Mouse (Mus musculus) small intestine, adult 2 months (tissue): ENCODE measurements around the gene Igsf3. TPM values are rescaled to one million over a fixed set of nuclear protein-coding genes. Genes with fewer than 3 reads are reported as not detected.

Experiments used
- H3K27ac ChIP-seq: fragments of 200-500 bp; 2 replicates; pipeline ENCODE4 v1.5.1; 2012; ENCODE audit warnings: low read depth, low read length, control low read depth, inconsistent platforms; ENCODE audit not compliant: insufficient read depth
- H3K27me3 ChIP-seq: fragments of 200-500 bp; 2 replicates; pipeline ENCODE4 v1.6.1; 2012; ENCODE audit warnings: mild to moderate bottlenecking, moderate library complexity, low read length, inconsistent platforms; ENCODE audit not compliant: control insufficient read depth, insufficient read depth
- H3K36me3 ChIP-seq: fragments of 200-500 bp; 2 replicates; pipeline ENCODE4 v1.6.1; 2012; ENCODE audit warnings: mild to moderate bottlenecking, low read length, control low read depth, inconsistent platforms; ENCODE audit not compliant: control insufficient read depth, insufficient read depth
- H3K4me1 ChIP-seq: fragments of 200-500 bp; 2 replicates; pipeline ENCODE4 v1.6.1; 2012; ENCODE audit warnings: low read length, inconsistent platforms, mixed read lengths; ENCODE audit not compliant: control insufficient read depth, insufficient read depth, insufficient read length
- H3K4me3 ChIP-seq: fragments of 200-500 bp; 2 replicates; pipeline ENCODE4 v1.5.1; 2012; ENCODE audit warnings: low read depth, mild to moderate bottlenecking, control low read depth, inconsistent platforms, low read length, moderate library complexity
- CTCF ChIP-seq: fragments of 200-500 bp; IDR thresholded peaks from 2 replicates; pipeline ENCODE4 v1.5.1; 2012; ENCODE audit warnings: low read depth, mild to moderate bottlenecking, control low read depth, inconsistent platforms, low read length, moderate library complexity, mixed read lengths; ENCODE audit not compliant: insufficient replicate concordance, insufficient read length; ENCODE audit errors: extremely low read depth
- POLR2A ChIP-seq: fragments of 200-500 bp; IDR thresholded peaks from 2 replicates; pipeline ENCODE4 v1.6.1; 2012; ENCODE audit warnings: low read depth, mild to moderate bottlenecking, control low read depth, inconsistent platforms, low read length, moderate library complexity
- WGBS: fragments of 180-500 bp; shearing (Covaris S2); methylation state at CpG from one replicate; pipeline ENCODE4 v1.1.7; 2018; 5-methylcytosine and 5-hydroxymethylcytosine counted together
- polyA plus RNA-seq: library from polyadenylated mRNA; depleted of rRNA; stranded (reverse); fragments of >200 nt; gene quantifications from 2 replicates; pipeline ENCODE4 v1.2.3, GENCODE M21; 2012; rRNA removed

Gene Igsf3
- polyA plus RNA-seq, 1 experiment: 17.0 TPM

DNA sequence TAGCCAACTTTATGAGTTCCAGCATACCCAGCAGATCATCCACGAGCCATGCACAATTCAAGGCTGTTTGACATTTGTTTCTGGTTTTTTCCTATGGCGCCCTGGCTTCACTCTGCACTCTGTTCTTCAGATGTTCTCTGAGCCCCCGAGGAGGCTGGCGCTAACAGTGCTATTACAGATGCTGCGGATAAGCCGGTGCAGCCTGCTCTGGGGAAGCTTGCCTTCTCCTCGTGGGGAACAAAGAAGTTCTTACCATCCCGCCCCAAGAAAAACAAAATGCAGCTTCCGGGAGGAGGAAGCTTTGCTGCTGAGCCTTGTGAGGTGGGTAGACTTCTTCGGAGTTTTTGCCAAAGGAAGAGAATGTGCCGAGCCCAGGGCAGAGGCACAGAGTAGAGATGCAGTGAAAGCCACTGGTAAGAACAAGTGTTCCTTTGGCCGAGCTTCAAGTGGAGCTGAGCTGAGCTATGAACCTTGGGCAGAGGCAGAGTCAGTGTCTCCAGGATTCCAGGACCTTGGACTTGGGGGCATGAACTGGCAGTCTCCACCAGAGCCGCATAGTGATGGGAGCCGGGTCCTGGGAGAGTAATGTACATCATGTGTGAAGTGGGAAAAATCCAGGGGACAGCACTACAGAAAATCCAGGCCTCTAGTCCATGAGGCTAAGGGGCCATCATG, 125.3 kb downstream of the Igsf3 start:
- Histone ChIP-seq H3K27me3 (no peaks in the 10 kb centered on the region), H3K4me1 (peaks cover 39% of the 10 kb centered on the region; the same call in 1 of the 2 replicates), H3K4me3 (peak overlapping the region; percentile 34), H3K27ac (peak overlapping the region; percentile 85), H3K36me3 (no peaks in the 10 kb centered on the region)
- TF ChIP-seq POLR2A (no peak), CTCF (no peak)
- WGBS: 26% methylated on average over 14 of the region's 14 CpGs

- Histone ChIP-seq H3K36me3 (no peaks in the 10 kb centered on the region), H3K27me3 (no peaks in the 10 kb centered on the region), H3K27ac (peak overlapping the region; percentile 96), H3K4me3 (peak overlapping the region; percentile 11; the same call in 1 of the 2 replicates), H3K4me1 (peaks cover 31% of the 10 kb centered on the region; the same call in 1 of the 2 replicates)
- WGBS: 25% methylated on average over 5 of the region's 5 CpGs
- TF ChIP-seq CTCF: peak; percentile 72
- peak; percentile 20; the same call in 1 of the 2 replicates for TF ChIP-seq POLR2A
These were observed 129.3 kb downstream of the Igsf3 start for GRCm38 (mm10) chr3:101506179-101506578.

GRCm38 (mm10) chr3:101506970-101507702, 130.3 kb downstream of the Igsf3 start:
- Histone ChIP-seq H3K4me3 (peak overlapping the region; percentile 43), H3K4me1 (peaks cover 28% of the 10 kb centered on the region; the same call in 1 of the 2 replicates), H3K36me3 (no peaks in the 10 kb centered on the region), H3K27me3 (no peaks in the 10 kb centered on the region), H3K27ac (peak overlapping the region; percentile 98)
- 16% methylated on average over 14 of the region's 14 CpGs for WGBS
- TF ChIP-seq CTCF (no peak), POLR2A (no peak)

GRCm38 (mm10) chr3:101507766-101508165, 130.9 kb downstream of the Igsf3 start:
- Histone ChIP-seq H3K27me3 (no peaks in the 10 kb centered on the region), H3K4me3 (no peak overlapping the region), H3K36me3 (no peaks in the 10 kb centered on the region), H3K27ac (peak overlapping the region; percentile 98), H3K4me1 (peaks cover 23% of the 10 kb centered on the region; the same call in 1 of the 2 replicates)
- 50% methylated on average over 3 of the region's 3 CpGs for WGBS
- no peak for TF ChIP-seq CTCF
- TF ChIP-seq POLR2A: no peak

DNA sequence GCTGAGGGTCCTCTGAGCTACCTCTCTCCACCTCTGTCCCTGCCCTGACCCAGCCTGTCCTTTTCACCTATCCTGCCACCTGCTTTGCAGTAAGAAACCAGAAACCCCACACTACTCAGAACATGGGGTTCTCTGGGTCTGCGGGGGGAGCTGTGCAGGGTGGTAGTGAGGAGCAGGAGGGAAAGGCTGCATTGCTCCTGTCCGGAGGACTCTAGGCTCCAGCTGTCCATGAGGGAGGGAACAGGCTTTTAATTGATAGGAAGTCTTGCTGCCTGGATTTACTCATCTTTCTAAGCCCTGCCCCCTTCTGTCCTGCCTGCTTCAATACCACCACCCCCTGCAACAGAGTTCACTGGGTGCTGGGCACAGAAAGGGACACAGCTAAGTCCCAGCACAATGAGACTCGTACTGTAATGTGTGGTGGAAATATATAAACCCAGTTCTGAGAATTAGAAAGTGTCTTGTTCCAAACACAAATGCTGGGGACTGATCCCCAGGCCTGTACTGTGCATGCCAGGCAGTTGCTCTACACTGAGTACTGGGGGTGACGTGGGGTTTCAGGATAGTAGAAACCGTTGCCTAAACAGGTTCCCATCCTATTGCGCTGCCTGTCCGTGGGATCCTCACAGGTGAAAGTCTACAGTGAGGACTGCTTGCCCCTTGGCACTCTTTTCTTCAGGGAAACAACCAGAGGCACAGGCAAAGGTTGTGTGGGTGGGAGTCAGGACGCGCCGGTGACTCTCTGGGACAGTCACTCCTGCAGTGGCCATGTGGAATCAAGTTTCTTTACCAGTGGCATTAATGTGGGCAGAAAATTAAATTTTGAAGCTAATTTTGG, 133.0 kb downstream of the Igsf3 start:
- WGBS: 86% methylated on average over 10 of the region's 10 CpGs
- TF ChIP-seq CTCF (no peak), POLR2A (no peak)
- Histone ChIP-seq H3K27me3 (no peaks in the 10 kb centered on the region), H3K4me1 (peaks cover 34% of the 10 kb centered on the region; the same call in 1 of the 2 replicates), H3K27ac (no peak overlapping the region), H3K36me3 (no peaks in the 10 kb centered on the region), H3K4me3 (no peak overlapping the region)

GRCm38 (mm10) chr3:101510632-101511031, 133.7 kb downstream of the Igsf3 start:
- TF ChIP-seq POLR2A: no peak
- TF ChIP-seq CTCF: no peak
- WGBS: 89% methylated on average over 5 of the region's 5 CpGs
- no peaks in the 10 kb centered on the region for H3K36me3 ChIP-seq
- H3K27me3 ChIP-seq: no peaks in the 10 kb centered on the region
- no peak overlapping the region for H3K27ac ChIP-seq
- H3K4me3 ChIP-seq: no peak overlapping the region
- H3K4me1 ChIP-seq: peaks cover 39% of the 10 kb centered on the region; the same call in 1 of the 2 replicates

Other genes with a start within 250 kb of the Igsf3 start
- gene Cd2, start 89.1 kb upstream of the Igsf3 start, polyA plus RNA-seq: 0.80 and 2.1 TPM in 2 replicates
- gene Atp1a1, start 227.6 kb downstream of the Igsf3 start, polyA plus RNA-seq: 458 and 1,132 TPM in 2 replicates